Mouse (Mus musculus): ENCODE measurements at regions not wholly inside any gene's neighbourhood (a gene's known extent, or its start where the extent isn't known, plus 50 kb on each side); places are given as distances from the start of the nearest gene placed in this dataset.

DNA sequence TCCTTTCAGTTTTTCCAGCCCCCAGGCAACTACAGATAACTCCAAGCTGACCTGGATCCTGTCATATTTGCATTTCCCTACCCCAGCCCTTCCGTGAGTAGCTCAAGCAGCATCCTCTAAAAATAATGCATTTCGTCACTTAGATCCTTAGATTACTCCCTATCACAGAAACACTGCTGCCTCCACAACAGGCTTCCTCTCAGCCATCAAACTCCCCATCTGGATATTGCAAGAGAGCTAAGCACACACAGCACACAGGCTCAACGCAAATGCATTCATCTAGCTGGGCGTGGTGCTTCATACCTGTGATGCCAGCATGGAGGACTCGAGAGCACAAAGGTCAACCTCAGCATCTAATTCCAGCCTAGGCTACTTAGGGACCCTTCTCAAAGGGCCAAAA is 260.9 kb downstream of the Sox4 start:
- DNase-seq, result no peak

DNA sequence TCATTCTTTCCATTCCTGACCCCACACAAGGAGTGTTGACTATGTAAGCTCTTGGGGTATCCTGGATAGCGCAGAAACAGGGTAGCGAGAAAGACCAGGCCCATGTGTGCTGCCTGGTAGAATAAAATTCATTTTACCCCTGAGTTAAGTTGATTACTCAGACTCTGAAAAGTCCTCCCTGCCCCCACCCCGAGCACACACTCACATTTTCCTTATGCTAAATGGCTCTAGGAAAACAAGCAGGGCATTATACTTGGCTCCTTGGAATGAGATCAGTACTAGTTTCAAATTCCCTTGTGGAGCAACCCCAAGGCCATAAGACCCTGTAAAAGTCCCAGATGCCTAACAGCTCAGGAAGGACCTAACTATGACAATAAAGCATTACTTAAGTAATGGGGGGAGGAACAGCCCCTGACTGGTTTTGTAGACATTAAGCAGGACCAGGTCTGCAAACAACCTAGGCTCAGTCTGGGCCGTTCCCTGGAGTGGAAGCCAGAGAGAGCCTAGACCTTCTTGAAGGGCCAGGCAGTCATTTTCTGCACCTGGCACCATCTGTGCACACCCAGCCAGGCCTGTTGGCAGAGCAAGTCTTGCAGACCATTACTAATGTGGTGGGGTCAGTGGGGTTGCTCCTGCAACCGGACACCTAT is 262.9 kb downstream of the Sox4 start:
- no peak for DNase-seq

DNA sequence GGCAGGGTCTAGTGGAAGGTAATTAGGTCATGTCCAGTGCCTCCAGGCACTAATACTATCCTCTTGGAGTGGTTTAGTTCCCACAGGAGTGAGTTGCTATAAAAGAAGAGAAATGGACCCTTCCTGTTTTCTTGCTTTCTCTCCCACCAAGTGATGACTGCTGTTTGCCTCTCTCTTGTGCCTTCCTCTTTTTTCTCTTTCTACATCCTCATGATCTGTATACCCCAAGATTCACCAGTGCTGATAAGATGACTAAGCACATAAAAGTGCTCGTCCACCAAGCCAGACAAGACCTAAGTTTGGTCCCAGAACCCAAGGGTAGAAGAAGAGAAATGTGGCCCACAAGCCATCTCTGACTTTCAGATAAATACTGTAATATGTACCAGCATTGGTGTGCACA is 265.7 kb downstream of the Sox4 start:
- DNase-seq, result no peak

DNA sequence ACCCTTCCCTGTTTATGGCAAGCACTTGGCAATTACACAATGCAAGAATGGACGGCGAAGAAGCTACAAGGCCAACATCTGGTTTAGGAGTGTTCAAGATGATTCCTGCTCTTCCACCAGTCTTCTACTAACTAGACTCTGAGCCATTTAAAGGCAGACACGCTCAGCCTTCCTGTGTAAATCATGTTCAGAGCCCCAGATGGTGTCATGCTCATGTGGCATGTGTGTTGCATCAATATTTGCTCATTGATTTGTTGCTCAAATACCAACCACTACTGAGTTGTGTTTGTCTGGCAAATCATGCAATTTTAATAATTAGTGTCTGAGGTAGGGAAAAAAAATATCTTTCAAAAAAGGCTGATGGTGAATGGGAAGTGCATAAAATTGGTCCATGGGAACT is 269.2 kb downstream of the Sox4 start:
- DNase-seq, result no peak

DNA sequence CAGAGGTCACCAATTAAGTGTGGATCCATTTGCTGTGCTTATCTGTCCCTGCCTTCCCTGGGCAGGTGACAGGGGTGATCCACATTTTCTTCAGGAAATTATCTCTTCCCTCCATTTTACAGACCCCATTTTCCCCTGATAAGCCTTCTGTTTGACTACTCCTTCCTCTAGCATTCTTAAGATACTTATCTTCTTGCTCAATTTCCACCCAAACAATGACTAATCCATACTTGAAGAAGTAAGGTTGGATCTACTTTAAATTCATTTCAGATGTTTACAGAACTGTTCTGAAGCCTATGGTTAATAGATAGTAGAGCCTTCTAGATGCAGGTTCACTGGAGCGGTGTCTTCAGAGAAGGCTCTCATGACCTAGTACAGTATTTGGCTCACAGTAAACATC is 273.2 kb downstream of the Sox4 start:
- no peak for DNase-seq

DNA sequence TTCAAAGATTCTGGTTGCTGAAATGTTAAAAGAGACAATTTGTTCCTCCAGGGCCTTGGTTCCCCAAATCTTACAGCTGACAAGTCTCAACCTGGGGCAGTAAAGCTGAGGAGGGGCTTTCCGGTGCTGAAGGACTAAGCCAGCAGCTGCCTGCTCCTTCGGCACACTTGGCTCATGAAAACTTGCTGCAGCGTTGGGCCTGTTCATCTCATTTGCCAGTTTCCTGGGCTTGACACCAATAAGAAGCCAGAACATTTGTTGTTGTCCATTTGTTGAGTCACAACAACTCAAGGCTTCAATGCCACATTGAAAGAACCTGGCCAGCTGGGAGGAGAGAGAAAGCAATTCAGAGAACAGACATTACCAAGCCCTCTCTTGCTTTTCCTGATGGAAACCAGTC is 279.9 kb downstream of the Sox4 start:
- DNase-seq, result no peak

DNA sequence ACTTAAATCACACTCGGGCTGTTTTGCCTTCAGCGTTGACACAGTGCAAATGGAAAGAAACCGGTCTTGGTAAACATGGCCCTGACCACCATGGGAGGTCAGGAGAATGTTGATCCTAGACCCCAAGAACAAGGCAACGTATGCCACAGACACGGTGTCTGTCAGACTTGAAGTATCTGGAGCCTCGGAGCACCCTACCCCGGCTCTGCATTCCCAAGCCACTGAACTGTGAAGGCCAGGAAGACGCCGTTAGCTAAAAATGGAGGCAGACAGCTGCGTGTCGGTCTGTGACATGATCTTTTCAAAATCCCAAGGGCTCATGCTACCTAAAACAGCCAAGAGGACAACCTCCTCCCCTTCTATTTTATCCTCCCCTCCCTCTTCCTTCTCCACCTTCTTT is 282.0 kb downstream of the Sox4 start:
- no peak for DNase-seq

DNA sequence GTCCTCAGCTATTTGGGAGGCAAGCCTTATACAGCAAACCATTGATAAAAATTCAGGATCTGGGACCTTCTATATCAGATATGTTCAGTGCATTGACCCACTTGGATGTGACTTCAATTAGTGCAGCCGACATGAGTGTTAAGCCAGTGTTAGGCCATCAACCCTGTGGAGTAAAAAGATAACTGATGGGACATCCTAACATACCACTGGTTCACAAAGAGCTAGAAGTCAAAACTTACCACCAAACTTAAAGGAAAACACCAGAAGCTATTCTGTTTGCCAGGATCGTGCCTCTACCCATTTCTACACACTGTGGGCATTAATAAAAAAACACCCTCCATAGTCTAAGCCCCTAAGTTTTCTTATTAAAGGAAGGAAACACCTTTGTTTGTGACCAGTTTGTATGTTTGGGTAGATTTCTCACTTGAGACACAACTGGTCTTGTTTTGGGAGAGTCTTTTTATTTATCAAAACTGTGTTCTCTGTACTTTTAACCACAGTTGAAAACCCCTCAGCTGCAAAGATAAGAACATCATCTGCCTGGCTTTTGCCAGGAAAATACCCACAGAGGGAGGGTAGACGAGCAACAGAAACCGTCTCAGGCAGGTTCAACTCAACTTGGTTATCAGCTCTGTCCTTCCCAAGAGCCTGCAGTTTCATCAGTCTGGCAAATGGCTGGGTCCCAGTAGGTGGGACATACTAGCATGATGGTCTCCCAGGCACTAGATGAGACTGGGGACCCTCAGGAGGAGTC is 283.5 kb downstream of the Sox4 start:
- no peak for DNase-seq

DNA sequence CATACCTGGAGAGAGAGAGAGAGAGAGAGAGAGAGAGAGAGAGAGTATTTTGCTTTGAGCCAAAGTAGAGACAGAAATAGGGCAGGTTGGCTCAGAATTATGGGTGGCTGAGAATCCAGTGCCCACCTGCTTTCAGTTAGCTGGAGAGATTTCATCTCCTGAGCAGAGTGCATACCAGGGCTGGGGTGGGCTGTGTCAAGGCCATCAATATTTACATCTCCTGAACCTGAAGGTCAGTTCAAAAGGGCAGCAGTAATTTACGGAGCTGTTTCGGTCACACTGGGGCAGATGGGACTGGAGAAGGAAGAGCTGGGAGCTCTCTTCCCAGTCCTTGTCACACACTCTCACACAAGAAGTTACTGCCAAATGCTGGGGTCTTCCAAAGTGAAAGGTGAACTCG is 286.7 kb downstream of the Sox4 start:
- DNase-seq, result no peak

DNA sequence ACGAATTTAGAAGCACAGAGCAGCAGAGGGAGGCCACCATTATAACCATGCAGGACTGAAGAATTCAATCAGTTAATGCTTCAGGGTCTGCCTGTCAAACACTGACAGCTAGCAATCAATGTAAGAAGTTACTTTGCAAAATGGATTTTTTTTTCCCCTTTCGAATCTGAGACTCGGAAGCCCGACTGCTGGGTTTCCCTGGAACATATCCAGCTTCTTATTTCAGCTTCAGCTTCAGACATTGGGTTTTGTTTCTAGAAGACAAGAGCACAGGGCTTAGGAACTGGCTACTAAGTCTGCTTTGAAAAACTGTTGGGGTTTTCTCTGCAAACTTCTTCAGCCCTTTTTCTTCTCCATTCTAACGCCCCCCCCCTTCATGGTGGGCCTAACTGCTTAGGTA is 288.4 kb downstream of the Sox4 start:
- no peak for DNase-seq

DNA sequence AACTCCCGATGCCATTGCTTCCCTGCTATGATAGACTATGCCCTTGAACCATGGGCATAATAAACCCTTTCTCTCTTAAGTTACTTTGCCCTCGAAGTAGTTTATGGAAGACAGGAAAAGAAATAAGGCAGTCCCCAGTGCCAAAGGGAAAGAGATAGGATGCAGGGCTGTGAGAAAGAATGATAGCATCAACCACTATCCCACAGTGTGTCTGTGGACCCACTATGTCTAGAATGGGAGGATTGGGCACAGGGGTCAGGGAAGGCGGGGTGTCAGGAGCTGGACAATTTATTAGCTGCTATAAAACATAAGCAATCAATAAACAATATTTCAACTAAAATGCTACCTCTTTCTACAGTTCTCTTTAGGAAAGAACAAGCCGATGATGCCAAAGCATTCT is 288.8 kb downstream of the Sox4 start:
- no peak for DNase-seq

DNA sequence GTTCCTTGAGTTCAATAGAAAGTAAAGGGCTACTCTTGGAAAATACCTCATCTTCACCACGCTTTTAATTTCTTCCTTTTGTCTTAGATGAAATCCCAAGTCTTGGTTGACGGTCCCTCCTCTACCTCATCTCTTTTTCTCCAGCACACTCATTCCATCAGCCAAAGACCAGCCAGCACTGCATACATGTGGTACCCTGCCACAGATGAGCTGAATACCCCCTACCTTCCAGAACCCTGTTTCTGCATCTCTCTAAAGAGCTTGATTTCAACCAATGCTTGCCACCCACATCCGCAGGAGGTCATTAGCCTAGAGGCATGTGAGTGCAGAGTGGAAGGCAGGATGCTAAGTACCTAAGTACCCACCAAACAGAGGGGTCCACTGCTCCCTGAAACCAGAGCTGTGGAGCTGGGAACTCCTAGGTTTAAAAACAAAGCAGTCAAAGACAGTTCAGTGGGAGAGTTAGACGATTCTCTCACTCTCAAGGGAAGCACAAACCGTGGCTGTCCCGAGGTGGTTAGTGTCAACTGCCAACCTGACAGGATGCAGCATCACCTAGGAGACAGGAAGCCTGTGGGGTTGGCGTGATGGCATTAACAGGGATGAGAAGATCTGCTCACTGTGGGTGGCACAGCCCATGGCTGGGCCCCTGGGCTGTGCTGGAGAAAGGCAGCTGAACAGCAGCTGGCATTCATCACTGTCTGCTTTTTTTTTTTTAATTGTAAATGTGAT is 289.4 kb downstream of the Sox4 start:
- DNase-seq, result peak; percentile 55

DNA sequence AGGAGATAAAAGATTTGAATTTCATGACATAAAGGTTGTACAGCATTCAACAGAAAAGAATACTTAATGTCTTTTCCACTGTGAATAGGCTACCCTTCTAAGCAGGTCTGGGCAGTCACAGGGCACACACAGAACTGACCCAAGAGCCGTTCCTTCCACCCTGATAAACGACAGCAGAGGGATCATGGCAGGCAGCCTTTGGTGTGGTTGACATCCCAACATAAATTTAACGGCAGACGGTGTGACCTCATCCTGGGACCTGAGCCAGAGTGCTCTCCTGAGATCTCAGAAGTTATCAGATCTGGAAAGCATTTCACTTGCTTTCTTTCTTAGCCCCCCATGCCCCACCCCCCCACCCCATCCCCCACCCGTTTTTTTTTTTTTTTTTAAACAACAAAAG is 290.1 kb downstream of the Sox4 start:
- DNase-seq, result no peak

DNA sequence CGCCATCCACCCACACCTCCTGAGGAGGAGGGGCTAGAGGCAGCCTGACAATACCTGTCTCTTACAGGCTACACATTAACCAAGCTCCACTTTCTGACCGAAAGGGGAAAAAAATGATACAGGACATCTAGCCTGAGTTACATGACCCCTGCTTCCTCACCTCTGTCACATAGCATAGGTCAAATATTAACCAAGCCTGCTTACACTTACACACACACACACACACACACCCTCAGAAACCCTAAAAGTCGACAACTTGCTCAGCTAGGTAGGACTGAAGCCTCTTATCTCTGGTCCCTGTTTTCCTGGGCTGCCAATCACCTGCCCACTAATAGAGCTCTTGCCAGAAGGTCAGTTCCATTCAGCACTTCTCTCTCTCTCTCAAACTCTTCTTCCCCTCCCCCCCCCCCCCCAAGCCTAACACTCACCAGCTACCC is 291.2 kb downstream of the Sox4 start:
- no peak for DNase-seq

DNA sequence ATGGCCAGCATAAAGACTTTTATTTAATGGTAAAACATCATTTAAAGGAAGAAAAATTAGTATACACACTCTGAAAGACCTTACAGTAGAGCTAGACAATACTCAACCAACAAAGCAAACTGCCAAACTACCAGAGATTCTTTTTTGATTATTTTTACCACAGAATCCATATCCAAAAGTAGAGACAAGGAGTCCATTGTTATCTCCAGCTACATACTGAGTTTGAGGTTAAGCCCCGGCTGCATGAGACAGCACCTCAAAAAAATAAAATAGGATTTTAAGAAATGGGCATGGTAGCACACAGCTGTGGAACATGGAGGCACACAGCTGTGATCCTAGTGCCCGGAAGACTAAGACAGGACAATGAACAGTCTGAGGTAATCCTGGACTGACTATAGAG is 293.4 kb downstream of the Sox4 start:
- DNase-seq, result no peak

DNA sequence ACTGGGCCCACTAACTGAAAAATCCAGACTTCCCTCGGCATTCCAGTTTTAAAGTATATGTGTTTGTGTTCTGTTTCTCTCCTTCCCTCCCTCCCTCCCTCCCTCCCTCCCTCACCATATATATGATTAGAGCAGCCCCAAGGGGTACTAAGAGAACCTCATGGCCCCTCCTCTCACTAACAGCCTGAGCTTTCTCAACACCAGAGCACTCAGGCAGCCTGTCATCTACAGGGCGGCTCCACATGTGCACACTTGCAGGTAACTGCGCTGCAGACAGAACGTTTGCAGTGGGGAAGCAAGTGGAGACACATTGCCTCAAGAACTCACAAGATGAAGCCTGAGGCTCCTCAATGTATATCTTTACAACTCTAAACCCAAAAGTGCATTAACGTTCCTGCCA is 294.9 kb downstream of the Sox4 start:
- no peak for DNase-seq

DNA sequence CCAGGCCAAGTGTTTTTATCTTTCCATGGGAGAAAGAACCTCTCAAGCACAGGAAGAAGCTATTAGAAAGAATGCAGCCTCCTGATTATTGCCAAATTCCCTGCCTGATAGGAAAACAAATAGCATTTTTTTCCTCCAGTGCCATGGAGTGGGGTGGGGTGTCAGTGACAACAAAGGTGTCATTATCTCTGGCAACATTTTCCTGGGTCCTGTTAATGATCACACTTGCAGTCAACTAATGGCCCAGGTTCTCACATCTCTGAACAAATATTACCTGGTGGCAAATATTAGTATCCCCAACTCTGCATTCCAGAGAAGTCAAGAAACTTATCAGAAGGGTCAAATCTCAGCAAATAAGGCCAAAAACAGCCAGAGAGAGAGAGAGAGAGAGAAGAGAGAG is 298.6 kb downstream of the Sox4 start:
- no peak for DNase-seq

DNA sequence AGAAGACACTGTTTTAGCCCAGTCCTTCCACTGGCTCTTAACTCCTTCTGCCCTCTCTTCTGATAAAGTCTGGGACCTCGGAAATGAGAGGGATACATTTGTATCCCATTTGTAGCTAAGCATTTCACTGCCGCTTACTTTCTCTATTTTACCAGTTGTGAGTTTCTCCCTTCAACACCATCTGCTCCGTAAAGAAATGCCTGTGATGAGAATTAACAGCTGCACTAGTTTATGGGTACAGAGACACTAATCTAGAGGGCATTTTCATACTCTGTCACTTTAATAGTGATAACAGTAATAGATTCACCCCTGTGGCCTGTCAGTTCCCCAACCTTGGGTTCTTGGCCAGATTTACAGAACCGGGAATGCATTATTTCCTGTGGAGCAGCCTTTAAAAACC is 300.2 kb downstream of the Sox4 start:
- DNase-seq, result no peak

DNA sequence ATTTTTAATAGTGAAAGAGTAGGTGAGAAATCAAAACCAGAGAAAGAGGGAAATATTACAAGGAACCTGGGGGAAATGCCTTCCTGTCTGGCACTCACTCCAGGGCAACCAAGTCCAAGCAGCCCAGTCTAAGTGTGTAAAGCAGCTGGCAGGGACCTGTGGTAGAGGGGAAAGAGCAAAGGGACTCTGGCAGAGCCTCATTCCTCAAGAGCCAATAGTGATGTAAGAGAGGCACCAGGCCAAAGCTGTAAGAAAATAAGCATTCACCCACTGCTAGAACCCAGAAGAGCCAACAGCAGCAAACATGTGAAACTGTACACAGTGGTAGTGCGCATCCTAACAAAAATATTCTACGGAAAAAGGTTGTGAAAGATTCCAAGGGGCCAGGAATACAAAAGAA is 301.7 kb downstream of the Sox4 start:
- no peak for DNase-seq

DNA sequence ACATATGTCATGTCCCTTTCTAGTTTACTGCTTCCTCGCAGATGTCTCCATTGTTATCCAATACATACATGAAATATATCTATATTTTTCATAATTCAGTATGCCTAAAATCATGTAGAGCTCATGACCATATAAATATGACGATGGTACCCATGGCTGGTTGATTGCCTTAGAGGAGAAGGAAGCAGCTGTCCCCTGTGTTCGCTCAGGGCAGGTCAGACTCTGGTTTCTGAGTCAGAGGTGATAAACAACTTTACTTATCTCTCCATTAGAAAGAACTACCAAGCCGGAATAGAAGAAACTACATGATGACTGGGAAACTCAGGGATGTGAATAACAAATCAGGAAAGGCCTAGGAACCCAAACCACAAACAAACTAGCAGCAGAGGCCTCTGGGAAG is 307.6 kb downstream of the Sox4 start:
- no peak for DNase-seq

DNA sequence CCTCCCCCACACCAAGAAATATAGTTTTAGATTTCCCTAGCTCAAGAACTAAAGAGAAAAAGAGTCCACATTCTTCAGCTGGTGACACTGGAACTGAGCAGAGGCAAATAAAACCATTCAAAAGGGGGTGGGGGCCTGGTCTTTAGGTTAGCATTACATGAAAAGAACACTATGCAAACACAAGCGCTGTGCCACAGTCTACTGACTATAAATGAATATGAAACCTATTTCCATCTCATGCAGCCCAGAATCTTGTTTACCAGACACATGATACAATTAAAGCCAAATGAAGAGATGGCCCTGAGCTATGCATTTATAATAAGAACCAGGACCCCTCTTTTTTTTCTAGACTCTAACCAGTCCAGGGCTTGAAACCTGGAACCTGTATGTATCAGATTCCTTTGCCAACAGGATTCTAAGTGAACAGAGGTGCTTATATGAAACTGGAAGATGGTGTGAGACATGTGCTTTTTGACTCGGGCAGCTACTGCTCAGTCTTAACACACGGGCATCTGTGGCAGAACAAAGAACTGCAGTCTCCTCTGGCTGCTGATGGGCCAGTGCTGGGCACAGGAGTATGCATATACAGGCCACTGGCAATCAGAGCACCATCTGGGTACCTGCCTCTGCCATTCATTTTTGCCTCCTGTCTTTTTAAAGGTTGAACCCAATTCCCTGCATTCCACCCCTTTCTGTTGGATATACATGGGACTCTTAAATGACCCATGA is 308.5 kb downstream of the Sox4 start:
- DNase-seq, result no peak

DNA sequence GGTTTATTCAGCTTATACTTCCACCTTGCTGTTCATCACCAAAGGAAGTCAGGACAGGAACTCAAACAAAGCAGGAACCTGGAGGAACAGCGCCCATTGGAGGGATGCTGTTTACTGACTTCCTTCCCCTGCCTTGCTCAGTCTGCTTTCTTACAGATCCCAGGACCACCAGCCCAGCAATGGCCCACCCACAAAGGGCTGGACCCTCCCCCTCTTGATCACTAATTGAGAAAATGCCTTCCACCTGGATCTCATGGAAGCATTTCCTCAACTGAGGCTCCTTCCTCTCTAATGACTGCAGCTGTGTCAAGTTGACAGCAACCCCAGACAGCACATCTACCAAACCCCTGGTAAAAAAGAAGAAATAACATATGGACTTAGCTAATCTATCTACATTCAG is 312.7 kb downstream of the Sox4 start:
- no peak for DNase-seq

DNA sequence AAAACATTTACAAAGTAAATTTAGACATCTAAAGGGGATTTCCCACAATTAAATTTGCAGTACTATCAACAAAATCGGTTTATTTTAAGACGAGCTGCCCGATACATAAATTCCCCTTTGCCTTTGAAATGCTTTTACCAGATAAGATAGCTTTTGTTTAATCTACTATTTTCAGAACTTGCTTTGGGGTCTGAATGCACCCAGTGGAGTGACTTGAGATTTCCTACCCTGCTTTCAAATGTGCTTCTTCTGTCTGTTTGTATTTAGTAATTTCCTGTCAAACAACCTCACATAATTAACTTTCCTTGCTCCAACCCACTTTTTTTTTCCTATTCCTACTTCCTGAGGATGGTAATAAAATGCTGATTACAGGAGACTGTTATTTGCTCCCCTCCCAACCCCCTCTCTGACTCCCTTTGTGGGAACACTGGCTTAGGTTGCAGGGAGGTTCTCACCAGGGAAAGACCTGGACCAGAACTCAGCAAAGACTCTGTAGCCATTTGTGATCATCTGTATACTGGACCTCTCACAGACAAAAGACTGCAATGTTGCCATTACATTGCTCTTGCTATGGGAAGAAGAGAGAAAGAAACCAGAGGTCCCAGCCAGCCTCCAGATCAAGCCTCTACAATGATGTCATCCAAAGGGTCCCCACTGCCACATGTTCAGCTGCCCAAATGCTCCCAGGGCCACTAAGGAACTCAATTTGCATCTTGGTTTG is 318.1 kb downstream of the Sox4 start:
- no peak for DNase-seq

Measured in thymus, postnatal 25 days (tissue).